Mouse (Mus musculus): ENCODE measurements around the gene Pagr1b. TPM values are rescaled to one million over a fixed set of nuclear protein-coding genes. Genes with fewer than 3 reads are reported as not detected.

Gene Pagr1b
- total RNA-seq (2023) = 1 to 10 TPM; 2.1 to 7.5 TPM

GRCm38 (mm10) chr7:127016481-127016485 is at the start of gene Pagr1b:
Gene Pagr1b, minus strand, starts transcription at chr7:127016484.

GRCm38 (mm10) chr7:127041851-127042672 is 25.8 kb upstream of the Pagr1b start, which contains the start of gene Kif22:
Gene Kif22, minus strand, starts transcription at chr7:127042471.

GRCm38 (mm10) chr7:127026984-127027726 is 10.9 kb upstream of the Pagr1b start, which contains the start of gene Maz:
Gene Maz, minus strand, starts transcription at chr7:127027037.

GRCm38 (mm10) chr7:127020901-127021562 is 4.7 kb upstream of the Pagr1b start, which contains the start of the genes Gm42742 and Prrt2:
Gene Gm42742, minus strand, starts transcription at chr7:127021097.
Gene Prrt2, minus strand, starts transcription at chr7:127021211.

GRCm38 (mm10) chr7:127016971-127017949 is 976 bp upstream of the Pagr1b start, which contains the start of gene Pagr1a:
Gene Pagr1a, minus strand, starts transcription at chr7:127017352.

GRCm38 (mm10) chr7:127014320-127014719 is 2.0 kb downstream of the Pagr1b start, which contains the start of gene Mvp:
Gene Mvp, minus strand, starts transcription at chr7:127014621.

GRCm38 (mm10) chr7:126975950-126976866 is 40.1 kb downstream of the Pagr1b start, which contains the start of gene Cdiptos:
Gene Cdiptos, minus strand, starts transcription at chr7:126976098.

GRCm38 (mm10) chr7:126975893-126975949 is 40.6 kb downstream of the Pagr1b start, which contains the start of gene Cdipt:
Gene Cdipt, plus strand, starts transcription at chr7:126975914.

Other genes with a start within 250 kb of the Pagr1b start
- gene Ypel3, start 239.5 kb downstream of the Pagr1b start, total RNA-seq (2023) = 100 to 1,000 TPM; 259 to 299 TPM
- gene Tbx6, start 235.0 kb downstream of the Pagr1b start, total RNA-seq (2023) = 1 to 10 TPM; 6.4 to 6.9 TPM
- 100 to 1,000 TPM; 230 to 231 TPM for gene Ppp4c, start 224.0 kb downstream of the Pagr1b start, total RNA-seq (2023)
- not detected for gene Fam57b, start 218.8 kb downstream of the Pagr1b start, total RNA-seq (2023)
- not detected for gene 4930451I11Rik, start 184.8 kb downstream of the Pagr1b start, total RNA-seq (2023)
- gene Doc2a, start 169.1 kb downstream of the Pagr1b start, total RNA-seq (2023) = not detected
- 10 to 100 TPM; 35.2 to 41.1 TPM for gene Hirip3, start 154.5 kb downstream of the Pagr1b start, total RNA-seq (2023)
- gene Ino80e, start 154.1 kb downstream of the Pagr1b start, total RNA-seq (2023) = 10 to 100 TPM; 47.1 to 51.6 TPM
- gene Taok2, start 131.8 kb downstream of the Pagr1b start, total RNA-seq (2023) = 10 to 100 TPM; 60.5 to 65.1 TPM
- gene Tmem219, start 93.6 kb downstream of the Pagr1b start, total RNA-seq (2023) = 10 to 100 TPM; 43.6 to 45.3 TPM
- 10 to 100 TPM; 19.0 to 20.9 TPM for gene Kctd13, start 87.6 kb downstream of the Pagr1b start, total RNA-seq (2023)
- not detected for gene Asphd1, start 66.9 kb downstream of the Pagr1b start, total RNA-seq (2023)
- gene Sez6l2, start 65.9 kb downstream of the Pagr1b start, total RNA-seq (2023) = 1 to 10 TPM; 1.7 to 1.9 TPM
- gene Cdipt, start 40.6 kb downstream of the Pagr1b start, total RNA-seq (2023) = 10 to 100 TPM; 58.6 to 74.2 TPM
- 1 to 10 TPM; 1.5 to 1.7 TPM for gene Cdiptos, start 40.4 kb downstream of the Pagr1b start, total RNA-seq (2023)
- 10 to 100 TPM; 40.7 to 54.2 TPM for gene Mvp, start 1.9 kb downstream of the Pagr1b start, total RNA-seq (2023)
- gene Pagr1a, start 868 bp upstream of the Pagr1b start, total RNA-seq (2023) = 10 to 100 TPM in 1 of 2 experiments, 1 to 10 TPM in 1; 8.7 to 32.2 TPM
- 10 to 100 TPM in 1 of 2 experiments, under 1 TPM in 1; 0.20 to 34.3 TPM for gene Gm42742, start 4.6 kb upstream of the Pagr1b start, total RNA-seq (2023)
- gene Prrt2, start 4.7 kb upstream of the Pagr1b start, total RNA-seq (2023) = under 1 TPM in 1 of 2 experiments, not detected in 1; 0.20 TPM
- gene Maz, start 10.6 kb upstream of the Pagr1b start, total RNA-seq (2023) = 100 to 1,000 TPM; 181 to 187 TPM
- 10 to 100 TPM; 60.6 to 63.2 TPM for gene Kif22, start 26.0 kb upstream of the Pagr1b start, total RNA-seq (2023)
- 1 to 10 TPM in 1 of 2 experiments, under 1 TPM in 1; 0.60 to 1.6 TPM for gene Zg16, start 70.8 kb upstream of the Pagr1b start, total RNA-seq (2023)
- gene AI467606, start 74.9 kb upstream of the Pagr1b start, total RNA-seq (2023) = 100 to 1,000 TPM; 131 to 144 TPM
- 1 to 10 TPM; 4.2 to 6.3 TPM for gene Qprt, start 105.7 kb upstream of the Pagr1b start, total RNA-seq (2023)
- 100 to 1,000 TPM; 126 to 127 TPM for gene Spn, start 121.3 kb upstream of the Pagr1b start, total RNA-seq (2023)
- 10 to 100 TPM; 47.7 to 62.5 TPM for gene Cd2bp2, start 179.6 kb upstream of the Pagr1b start, total RNA-seq (2023)
- 100 to 1,000 TPM; 123 to 138 TPM for gene Tbc1d10b, start 192.0 kb upstream of the Pagr1b start, total RNA-seq (2023)
- 1 to 10 TPM; 7.7 to 8.4 TPM for gene Mylpf, start 192.4 kb upstream of the Pagr1b start, total RNA-seq (2023)
- 1 to 10 TPM; 4.2 to 4.5 TPM for gene Zfp553, start 216.6 kb upstream of the Pagr1b start, total RNA-seq (2023)
- gene Sept1, start 216.6 kb upstream of the Pagr1b start, total RNA-seq (2023) = 100 to 1,000 TPM; 106 to 111 TPM
- 1 to 10 TPM; 5.1 to 5.8 TPM for gene Zfp771, start 227.8 kb upstream of the Pagr1b start, total RNA-seq (2023)
- gene Dctpp1, start 244.2 kb upstream of the Pagr1b start, total RNA-seq (2023) = 10 to 100 TPM; 28.7 to 31.2 TPM